Mouse (Mus musculus): ENCODE data around the gene Arhgef26. TPM values are rescaled to one million over a fixed set of nuclear protein-coding genes. Genes with fewer than 3 reads are reported as not detected.

Arhgef26 gene
- polyA plus RNA-seq, 1 experiment from 2014 or later = 4.1 TPM

- ATAC-seq (replicated peaks; ENCODE audit: insufficient number of reproducible peaks, insufficient read depth, low FRiP score, low read depth) = no peak
- Histone ChIP-seq H3K9ac (no peak overlapping the region), H3K27ac (no peak overlapping the region; the same call in 1 of the 2 replicates), H3K4me1 (replicated peaks) (peaks cover 13% of the 10 kb centered on the region), H3K4me3 (peak overlapping the region; percentile 96), H3K36me3 (no peaks in the 10 kb centered on the region), H3K9me3 (replicated peaks) (no peaks in the 10 kb centered on the region), H3K4me2 (peak overlapping the region; percentile 65), H3K27me3 (no peaks in the 10 kb centered on the region)
- WGBS = 45% methylated on average over 5 of the region's 5 CpGs
Observed at GRCm38 (mm10) chr3:62507206-62507647, 169.1 kb downstream of the Arhgef26 start.

Other genes starting within 250 kb of the Arhgef26 start
- gene Dhx36, start 168.7 kb downstream of the Arhgef26 start, polyA plus RNA-seq (2015; fragmentation: Nextera tagmentation; extraction: Ambion mirVana) = 16.2 and 17.6 TPM in 2 replicates

Data from heart, embryonic 15.5 days (tissue).